Mouse (Mus musculus): Measurements from ENCODE around the gene Fxyd6.

- TF ChIP-seq CTCF (IDR thresholded peaks at IDR 0.05; ENCODE audit: low read depth, low read length) = no peak
- TF ChIP-seq POLR2A (IDR thresholded peaks at IDR 0.05; ENCODE audit: insufficient read depth, low read length) = no peak
- no peak for TF ChIP-seq EP300 (IDR thresholded peaks at IDR 0.05; ENCODE audit: insufficient read depth, low read depth, low read length)
These were observed 64.2 kb downstream of the Fxyd6 start for GRCm38 (mm10) chr9:45434171-45434570.
